Mouse (Mus musculus): ENCODE measurements around the gene Nedd9. TPM values are rescaled to one million over a fixed set of nuclear protein-coding genes. Genes with fewer than 3 reads are reported as not detected.

Gene Nedd9
- total and polyA plus RNA-seq, 3 experiments = 41.3 to 48.7 (median 42.5) TPM

DNA sequence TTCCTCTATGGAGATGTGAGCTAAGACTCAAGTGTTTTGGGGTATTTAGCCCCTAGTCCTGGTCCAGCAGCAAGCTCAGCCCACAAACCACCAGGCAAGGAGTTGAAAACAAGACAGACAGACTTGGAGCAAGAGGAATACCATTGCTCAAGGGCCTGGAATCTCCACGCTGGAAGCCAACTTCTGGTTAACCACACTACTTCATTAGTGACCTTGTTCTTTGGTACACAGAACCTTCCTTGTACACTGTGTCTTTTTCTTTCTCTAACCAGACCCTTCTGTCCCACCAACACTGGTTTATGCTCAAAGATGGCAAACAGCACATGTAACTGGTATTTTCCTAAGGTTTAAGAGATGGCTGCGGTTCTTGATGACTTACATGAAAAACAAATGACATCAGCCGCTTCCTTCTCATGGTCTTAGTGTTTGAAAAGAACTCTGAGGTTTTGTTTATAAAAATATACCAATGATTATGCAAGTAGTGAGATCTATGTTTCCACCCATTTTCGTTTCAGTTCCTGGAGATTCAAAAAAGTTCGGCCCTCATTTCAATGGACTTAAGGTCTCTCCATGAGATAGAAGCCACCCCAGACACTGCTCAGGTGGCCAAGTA, 33.5 kb upstream of the Nedd9 start:
- H3K27ac ChIP-seq (ENCODE audit: insufficient read depth, low read depth) = peak overlapping the region; percentile 53; the same call in 1 of the 2 replicates
- H3K4me3 ChIP-seq (replicated peaks in 1 of 3; ENCODE audit: low read depth in 2 of 3, low read length in 2 of 3, poor library complexity in 1 of 3) = no peak overlapping the region
- peak overlapping the region; percentile 52; the same call in 1 of the 2 replicates for H3K4me2 ChIP-seq (ENCODE audit: insufficient read depth, low read depth, poor library complexity, severe bottlenecking)
- no peak overlapping the region for H3K9ac ChIP-seq (ENCODE audit: insufficient read depth, low read depth)
- no peaks in the 10 kb centered on the region for H3K9me3 ChIP-seq (replicated peaks; ENCODE audit: low read length)
- H3K36me3 ChIP-seq (replicated peaks in 1 of 2; ENCODE audit: control insufficient read depth in 1 of 2, insufficient read depth in 1 of 2, low read length in 1 of 2) = no peaks in the 10 kb centered on the region
- H3K4me1 ChIP-seq (ENCODE audit: control insufficient read depth in 1 of 2, insufficient read depth in 2 of 2) = peaks cover 11 to 39% of the 10 kb centered on the region in 2 experiments
- H3K27me3 ChIP-seq (replicated peaks) = no peaks in the 10 kb centered on the region
- TF ChIP-seq MEF2A (IDR thresholded peaks at IDR 0.05; ENCODE audit: borderline replicate concordance, low read depth, low read length) = no peak
- TF ChIP-seq JUN (IDR thresholded peaks at IDR 0.05; ENCODE audit: insufficient read depth, low read depth, low read length) = peak; percentile 8; the same call in 1 of the 2 replicates
- DNase-seq (ENCODE audit: extremely low read depth) = no peak
- in situ Hi-C loops (cut with MboI; ENCODE audit: low pct_ligation_motif_present, low pct_unique_long_range_greater_than_20kb, low sequenced_read_pairs) (no loop called here), dilution Hi-C loops (cut with MboI; ENCODE audit: extremely low pct_ligation_motif_present, extremely low pct_unique_long_range_greater_than_20kb, low sequenced_read_pairs) (no loop called here)
- H3K79me2 ChIP-seq (replicated peaks; ENCODE audit: control insufficient read depth, extremely low read depth, insufficient read depth, poor library complexity, severe bottlenecking) = no peaks in the 10 kb centered on the region

GRCm38 (mm10) chr13:41519792-41520191, 32.6 kb upstream of the Nedd9 start:
- in situ Hi-C loops (cut with MboI; ENCODE audit: low pct_ligation_motif_present, low pct_unique_long_range_greater_than_20kb, low sequenced_read_pairs) = no loop called here
- H3K79me2 ChIP-seq (replicated peaks; ENCODE audit: control insufficient read depth, extremely low read depth, insufficient read depth, poor library complexity, severe bottlenecking) = no peaks in the 10 kb centered on the region
- no peak overlapping the region for H3K27ac ChIP-seq (ENCODE audit: insufficient read depth, low read depth)
- no peak for DNase-seq (ENCODE audit: extremely low read depth)
- H3K27me3 ChIP-seq (replicated peaks) = no peaks in the 10 kb centered on the region
- no peak for TF ChIP-seq POLR2A (IDR thresholded peaks at IDR 0.05; ENCODE audit: low read depth, low read length)
- no peak for TF ChIP-seq RCOR1 (conservative IDR thresholded peaks at IDR 0.05; ENCODE audit: low read depth, low read length)
- TF ChIP-seq MAZ (IDR thresholded peaks at IDR 0.05; ENCODE audit: low read depth, low read length) = no peak
- TF ChIP-seq NELFE (IDR thresholded peaks at IDR 0.05; ENCODE audit: low read depth, low read length) = no peak
- no peak for TF ChIP-seq SMC3 (IDR thresholded peaks at IDR 0.05; ENCODE audit: low read depth, low read length)
- TF ChIP-seq RAD21 (IDR thresholded peaks at IDR 0.05; ENCODE audit: low read depth, low read length) = no peak
- no peak for TF ChIP-seq PAX5 (IDR thresholded peaks at IDR 0.05; ENCODE audit: low read length)
- TF ChIP-seq USF2 (conservative IDR thresholded peaks at IDR 0.05; ENCODE audit: low read depth, low read length) = no peak
- no peak for TF ChIP-seq MYC (IDR thresholded peaks at IDR 0.05; ENCODE audit: low read depth, low read length)
- no peak for TF ChIP-seq TBP (conservative IDR thresholded peaks at IDR 0.05; ENCODE audit: low read depth, low read length)
- no peak for TF ChIP-seq MXI1 (IDR thresholded peaks at IDR 0.05; ENCODE audit: low read depth, low read length)
- H3K4me2 ChIP-seq (ENCODE audit: insufficient read depth, low read depth, poor library complexity, severe bottlenecking) = no peak overlapping the region
- no peak overlapping the region for H3K9ac ChIP-seq (ENCODE audit: insufficient read depth, low read depth)
- H3K4me3 ChIP-seq (replicated peaks in 1 of 3; ENCODE audit: low read depth in 2 of 3, low read length in 2 of 3, poor library complexity in 1 of 3) = no peak overlapping the region
- peaks cover 11 to 41% of the 10 kb centered on the region in 2 experiments for H3K4me1 ChIP-seq (ENCODE audit: control insufficient read depth in 1 of 2, insufficient read depth in 2 of 2)
- no peaks in the 10 kb centered on the region for H3K9me3 ChIP-seq (replicated peaks; ENCODE audit: low read length)
- H3K36me3 ChIP-seq (replicated peaks in 1 of 2; ENCODE audit: control insufficient read depth in 1 of 2, insufficient read depth in 1 of 2, low read length in 1 of 2) = no peaks in the 10 kb centered on the region
- dilution Hi-C loops (cut with MboI; ENCODE audit: extremely low pct_ligation_motif_present, extremely low pct_unique_long_range_greater_than_20kb, low sequenced_read_pairs) = no loop called here

DNA sequence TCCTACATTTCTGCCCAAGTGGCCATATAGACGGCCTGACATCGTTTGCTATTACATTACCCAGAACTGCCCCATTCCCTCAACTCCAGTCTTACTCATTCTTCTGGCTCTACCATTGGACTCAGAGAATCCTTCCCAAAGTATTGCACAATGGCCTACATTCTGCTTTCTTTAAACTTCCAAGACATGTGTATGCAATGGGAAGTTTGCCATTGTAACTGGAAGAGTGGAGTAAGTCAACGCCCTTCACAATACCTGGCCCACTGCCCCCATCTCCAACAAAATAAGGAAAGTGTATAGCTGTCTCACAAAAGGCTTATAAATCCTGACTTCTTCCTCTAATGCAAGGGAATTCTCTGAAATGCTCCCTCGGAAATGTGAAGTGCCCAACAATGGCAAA, 30.0 kb upstream of the Nedd9 start:
- Histone ChIP-seq H3K4me3 (replicated peaks in 1 of 3; ENCODE audit: low read depth in 2 of 3, low read length in 2 of 3, poor library complexity in 1 of 3) (no peak overlapping the region), H3K36me3 (replicated peaks in 1 of 2; ENCODE audit: control insufficient read depth in 1 of 2, insufficient read depth in 1 of 2, low read length in 1 of 2) (no peaks in the 10 kb centered on the region), H3K27me3 (replicated peaks) (no peaks in the 10 kb centered on the region), H3K4me2 (ENCODE audit: insufficient read depth, low read depth, poor library complexity, severe bottlenecking) (no peak overlapping the region), H3K79me2 (replicated peaks; ENCODE audit: control insufficient read depth, extremely low read depth, insufficient read depth, poor library complexity, severe bottlenecking) (no peaks in the 10 kb centered on the region), H3K27ac (ENCODE audit: insufficient read depth, low read depth) (no peak overlapping the region), H3K9me3 (replicated peaks; ENCODE audit: low read length) (no peaks in the 10 kb centered on the region), H3K4me1 (ENCODE audit: control insufficient read depth in 1 of 2, insufficient read depth in 2 of 2) (peaks cover 11 to 41% of the 10 kb centered on the region in 2 experiments), H3K9ac (ENCODE audit: insufficient read depth, low read depth) (no peak overlapping the region)
- dilution Hi-C loops (cut with MboI; ENCODE audit: extremely low pct_ligation_motif_present, extremely low pct_unique_long_range_greater_than_20kb, low sequenced_read_pairs) = no loop called here
- TF ChIP-seq BHLHE40 (IDR thresholded peaks at IDR 0.05; ENCODE audit: low read depth, low read length) = no peak
- no peak for TF ChIP-seq GABPA (IDR thresholded peaks at IDR 0.05; ENCODE audit: insufficient replicate concordance, low read depth, low read length)
- no peak for TF ChIP-seq ELF1 (IDR thresholded peaks at IDR 0.05; ENCODE audit: low read depth, low read length)
- DNase-seq (ENCODE audit: extremely low read depth) = no peak
- in situ Hi-C loops (cut with MboI; ENCODE audit: low pct_ligation_motif_present, low pct_unique_long_range_greater_than_20kb, low sequenced_read_pairs) = no loop called here
